In genomic region chrX:135561693-135562092, GRCm38 (mm10) we compare ENCODE assay signal across 12 mouse cellular contexts. TPM values are rescaled to one million over a fixed set of nuclear protein-coding genes. Genes with fewer than 3 reads are reported as not detected.
"Had no signal": no experiment of that assay in that cellular context is flagged by ENCODE, and none has a peak within 500 bp of the region (broad histone marks: within the 10 kb centered on the region; RNA-seq: fewer than 3 reads in every experiment).

No protein-coding gene starts in this region.

RNA-seq across cellular contexts. Expression of gene Nxf7, which starts 36.9 kb away (rescaled TPM):
- polyA plus RNA-seq: embryonic facial prominence, embryonic 12.5 days; embryonic facial prominence, embryonic 13.5 days; erythroblast, embryonic 14.5 days; forebrain, embryonic 10.5 days; forebrain, embryonic 11.5 days; forebrain, embryonic 12.5 days; forebrain, embryonic 13.5 days; forebrain, embryonic 14.5 days; forebrain, embryonic 15.5 days; forebrain, embryonic 16.5 days; forebrain, postnatal 0 days; heart, adult 2 months had no signal
